In genomic region chr12:34836085-34836484, GRCm38 (mm10) we compare ENCODE assay signal across 19 mouse cellular contexts.
DNase-seq lines count a peak whose midpoint lies in the region; ATAC-seq and TF ChIP-seq lines count a peak whose summit lies in the region.
"Had no signal": no experiment of that assay in that cellular context is flagged by ENCODE, and none has a peak within 500 bp of the region (broad histone marks: within the 10 kb centered on the region; RNA-seq: fewer than 3 reads in every experiment).

No protein-coding gene starts in this region.

- no peak overlapping the region for H3K9ac ChIP-seq in forebrain, postnatal 0 days

- 86% methylated on average over 1 of the region's 1 CpGs for WGBS in forebrain, postnatal 0 days
- WGBS in forebrain, embryonic 10.5 days: 88% methylated on average over 1 of the region's 1 CpGs

- H3K27ac ChIP-seq in forebrain, postnatal 0 days (ENCODE audit: low read depth, low read length): no peak overlapping the region
- H3K27ac ChIP-seq in forebrain, embryonic 10.5 days: no peak overlapping the region

- no peaks in the 10 kb centered on the region for H3K4me1 ChIP-seq in forebrain, postnatal 0 days (ENCODE audit: insufficient read depth)
- peaks cover 14% of the 10 kb centered on the region for H3K4me1 ChIP-seq in forebrain, embryonic 10.5 days

- no peaks in the 10 kb centered on the region for H3K27me3 ChIP-seq in forebrain, postnatal 0 days (ENCODE audit: insufficient read depth, low read length)
- H3K27me3 ChIP-seq in forebrain, embryonic 10.5 days (ENCODE audit: poor library complexity, severe bottlenecking): peaks cover 75% of the 10 kb centered on the region
- H3K27me3 ChIP-seq: CH12.LX had no signal

- ATAC-seq in forebrain, postnatal 0 days: peak; percentile 53
- ATAC-seq in frontal cortex, adult (ENCODE audit: low TSS enrichment): peak; percentile 73
- ATAC-seq: activated CD4-positive, CD25-positive, alpha-beta regulatory T cell, adult 4 months; CD4-positive, CD25-positive, alpha-beta regulatory T cell, adult 4 months; Patski had no signal

- no peak overlapping the region for H3K4me3 ChIP-seq in forebrain, postnatal 0 days (ENCODE audit: low read depth, low read length)
- H3K4me3 ChIP-seq in forebrain, embryonic 10.5 days: no peak overlapping the region

- no peak for DNase-seq in forebrain, postnatal 0 days
- DNase-seq in forebrain, embryonic 10.5 days (ENCODE audit: extremely low spot score, low spot score): no peak
- no peak for DNase-seq in frontal cortex, postnatal 36 days (ENCODE audit: low spot score in 2 of 2)
- DNase-seq: adrenal gland, adult 2 months; adrenal gland, adult 8-10 months; adrenal gland, postnatal 10 days; adrenal gland, postnatal 14 days; adrenal gland, postnatal 25 days; adrenal gland, postnatal 36 days; B cell, adult 2 months; cerebellum, adult 11 months; cerebellum, adult 11-12 months; cerebellum, adult 18-20 months had no signal

- no peak overlapping the region for H3K4me2 ChIP-seq in forebrain, postnatal 0 days (ENCODE audit: low read depth)

- no peaks in the 10 kb centered on the region for H3K36me3 ChIP-seq in forebrain, postnatal 0 days (ENCODE audit: insufficient read depth)
- no peaks in the 10 kb centered on the region for H3K36me3 ChIP-seq in forebrain, embryonic 10.5 days (replicated peaks)
- H3K36me3 ChIP-seq: G1E had no signal

- TF ChIP-seq CTCF in forebrain, postnatal 0 days (IDR thresholded peaks at IDR 0.05; ENCODE audit: low read depth): no peak

- no peaks in the 10 kb centered on the region for H3K9me3 ChIP-seq in forebrain, postnatal 0 days (ENCODE audit: low read length)
- H3K9me3 ChIP-seq in forebrain, embryonic 10.5 days: no peaks in the 10 kb centered on the region
